Mouse (Mus musculus): ENCODE results near the gene Gm9803.

GRCm38 (mm10) chr10:43550923-43551322, 27.0 kb downstream of the Gm9803 start:
- TF ChIP-seq CTCF (IDR thresholded peaks at IDR 0.05; ENCODE audit: control insufficient read depth, insufficient read depth, insufficient read length) = no peak
- TF ChIP-seq USF1 (IDR thresholded peaks at IDR 0.05; ENCODE audit: low read depth) = no peak
- TF ChIP-seq MAX (IDR thresholded peaks at IDR 0.05) = no peak
